Mouse (Mus musculus): ENCODE results near the gene Nudt17.
"Not testable (repeated sequence)": the region's sequence is repeated elsewhere in the genome, so short reads cannot be mapped to it uniquely, and the experiment has no call there.

Gene Nudt17

GRCm38 (mm10) chr3:96706217-96706616 is 2.1 kb downstream of the Nudt17 start:
- no peak for DNase-seq (ENCODE audit: inconsistent age in 2 of 2, low spot score in 1 of 2)

GRCm38 (mm10) chr3:96704778-96705177 is 3.6 kb downstream of the Nudt17 start:
- DNase-seq (ENCODE audit: inconsistent age in 2 of 2, low spot score in 1 of 2) = peak in 1 of 2 experiments; percentile 55

GRCm38 (mm10) chr3:96701003-96701402 is 7.4 kb downstream of the Nudt17 start:
- no peak for DNase-seq (ENCODE audit: inconsistent age in 2 of 2, low spot score in 1 of 2)

GRCm38 (mm10) chr3:96700376-96700775 is 8.0 kb downstream of the Nudt17 start:
- peak in 1 of 2 experiments; percentile 59 for DNase-seq (ENCODE audit: inconsistent age in 2 of 2, low spot score in 1 of 2)

GRCm38 (mm10) chr3:96698993-96699690 is 9.2 kb downstream of the Nudt17 start:
- DNase-seq (ENCODE audit: inconsistent age in 2 of 2, low spot score in 1 of 2) = no peak

GRCm38 (mm10) chr3:96696766-96697732 is 11.3 kb downstream of the Nudt17 start:
- DNase-seq (ENCODE audit: inconsistent age in 2 of 2, low spot score in 1 of 2) = peak; percentile 94 to 98

- DNase-seq (ENCODE audit: inconsistent age in 2 of 2, low spot score in 1 of 2) = peak; percentile 91 to 95
These were observed 12.1 kb downstream of the Nudt17 start, which contains the start of gene Pias3 for GRCm38 (mm10) chr3:96696198-96696765. Gene Pias3 (plus strand): TSS chr3:96696384.

GRCm38 (mm10) chr3:96693579-96693978 is 14.8 kb downstream of the Nudt17 start:
- no peak for DNase-seq (ENCODE audit: inconsistent age in 2 of 2, low spot score in 1 of 2)

GRCm38 (mm10) chr3:96692506-96692905 is 15.9 kb downstream of the Nudt17 start:
- DNase-seq (ENCODE audit: inconsistent age in 2 of 2, low spot score in 1 of 2) = no peak

- DNase-seq (ENCODE audit: inconsistent age in 2 of 2, low spot score in 1 of 2) = no peak
These were observed 18.1 kb downstream of the Nudt17 start for GRCm38 (mm10) chr3:96690298-96690697.

GRCm38 (mm10) chr3:96688854-96689253 is 19.5 kb downstream of the Nudt17 start:
- DNase-seq (ENCODE audit: inconsistent age in 2 of 2, low spot score in 1 of 2) = no peak

GRCm38 (mm10) chr3:96686057-96686456 is 22.3 kb downstream of the Nudt17 start:
- DNase-seq (ENCODE audit: inconsistent age in 2 of 2, low spot score in 1 of 2) = not testable (repeated sequence)

- no peak for DNase-seq (ENCODE audit: inconsistent age in 2 of 2, low spot score in 1 of 2)
These were observed 23.6 kb downstream of the Nudt17 start for GRCm38 (mm10) chr3:96684822-96685156.

- DNase-seq (ENCODE audit: inconsistent age in 2 of 2, low spot score in 1 of 2) = peak in 1 of 2 experiments; percentile 84
These were observed 24.1 kb downstream of the Nudt17 start for GRCm38 (mm10) chr3:96684151-96684821.

GRCm38 (mm10) chr3:96683496-96683895 is 24.9 kb downstream of the Nudt17 start:
- no peak for DNase-seq (ENCODE audit: inconsistent age in 2 of 2, low spot score in 1 of 2)

GRCm38 (mm10) chr3:96680269-96680956 is 27.9 kb downstream of the Nudt17 start:
- no peak for DNase-seq (ENCODE audit: inconsistent age in 2 of 2, low spot score in 1 of 2)

GRCm38 (mm10) chr3:96679159-96679674 is 29.1 kb downstream of the Nudt17 start:
- peak; percentile 79 to 91 for DNase-seq (ENCODE audit: inconsistent age in 2 of 2, low spot score in 1 of 2)

- peak in 1 of 2 experiments; percentile 36 for DNase-seq (ENCODE audit: inconsistent age in 2 of 2, low spot score in 1 of 2)
These were observed 29.9 kb downstream of the Nudt17 start for GRCm38 (mm10) chr3:96678456-96678855.

- DNase-seq (ENCODE audit: inconsistent age in 2 of 2, low spot score in 1 of 2) = no peak
These were observed 32.7 kb downstream of the Nudt17 start for GRCm38 (mm10) chr3:96675690-96676089.

GRCm38 (mm10) chr3:96675171-96675570 is 33.2 kb downstream of the Nudt17 start:
- no peak for DNase-seq (ENCODE audit: inconsistent age in 2 of 2, low spot score in 1 of 2)

All from adrenal gland, adult (tissue).